Mouse (Mus musculus) adrenal gland, postnatal 14 days (tissue): ENCODE results near the gene Swt1. TPM values are rescaled to one million over a fixed set of nuclear protein-coding genes. Genes with fewer than 3 reads are reported as not detected.

Experiments
- microRNA-seq, 2 experiments: library from miRNA; unstranded; fragments of <30 nt; microRNA quantifications; one replicate each; pipeline ENCODE4 v1.2.0; 2021
- total RNA-seq: library from RNA; stranded (reverse); gene quantifications from 2 replicates; pipeline ENCODE4 v1.2.3, GENCODE M21; 2021

Swt1 gene
- total RNA-seq, 1 experiment from 2014 or later, result 20.2 TPM

Small RNA genes within 50 kb of the gene (microRNA-seq; reads per million reads assigned to microRNA genes)
- 0 to 0.43 reads per million in 2 experiments for gene Mir7682

Other genes with a start within 250 kb of the Swt1 start
- gene Gm47985, start 245.9 kb downstream of the Swt1 start, total RNA-seq, result not detected in 2 replicates
- gene Gm8947, start 236.1 kb downstream of the Swt1 start, total RNA-seq, result not detected in 2 replicates
- not detected in 2 replicates for gene Gm47995, start 230.0 kb downstream of the Swt1 start, total RNA-seq
- gene 3110040M04Rik, start 224.3 kb downstream of the Swt1 start, total RNA-seq, result not detected in 2 replicates
- not detected in 2 replicates for gene Gm47996, start 218.3 kb downstream of the Swt1 start, total RNA-seq
- 200 and 309 TPM in 2 replicates for gene Ivns1abp, start 84.0 kb downstream of the Swt1 start, total RNA-seq
- 26.9 and 28.9 TPM in 2 replicates for gene Trmt1l, start 87 bp upstream of the Swt1 start, total RNA-seq
- gene Rnf2, start 72.5 kb upstream of the Swt1 start, total RNA-seq, result 49.0 and 55.4 TPM in 2 replicates
- gene Fam129a, start 142.7 kb upstream of the Swt1 start, total RNA-seq, result 102 and 121 TPM in 2 replicates